Mouse (Mus musculus): Measurements from ENCODE around the gene Gm20388. TPM values are rescaled to one million over a fixed set of nuclear protein-coding genes. Genes with fewer than 3 reads are reported as not detected.

Gm20388 gene
- total and polyA plus RNA-seq, 2 experiments from 2014 or later: 51.3 TPM; not detected in 1

- H3K27ac ChIP-seq (ENCODE audit: low read depth, low read length): no peak overlapping the region
- H3K4me3 ChIP-seq (ENCODE audit: low read depth, low read length): no peak overlapping the region
- no peaks in the 10 kb centered on the region for H3K27me3 ChIP-seq (ENCODE audit: insufficient read depth, low read length)
- ATAC-seq (no peak; the same call in 1 of the 2 replicates), DNase-seq (no peak)
- H3K36me3 ChIP-seq (ENCODE audit: insufficient read depth): no peaks in the 10 kb centered on the region
- no peaks in the 10 kb centered on the region for H3K4me1 ChIP-seq (ENCODE audit: insufficient read depth)
- H3K4me2 ChIP-seq (ENCODE audit: low read depth): no peak overlapping the region
- no peaks in the 10 kb centered on the region for H3K9me3 ChIP-seq (ENCODE audit: low read length)
- H3K9ac ChIP-seq: no peak overlapping the region
- 59% methylated on average over 7 of the region's 7 CpGs for WGBS
- no peak for TF ChIP-seq CTCF (IDR thresholded peaks at IDR 0.05; ENCODE audit: low read depth)
Observed at GRCm38 (mm10) chr8:123146390-123146789, 3235.7 kb downstream of the Gm20388 start.

- Histone ChIP-seq H3K9ac (no peak overlapping the region), H3K4me2 (ENCODE audit: low read depth) (no peak overlapping the region), H3K27me3 (ENCODE audit: insufficient read depth, low read length) (no peaks in the 10 kb centered on the region), H3K36me3 (ENCODE audit: insufficient read depth) (no peaks in the 10 kb centered on the region), H3K4me1 (ENCODE audit: insufficient read depth) (no peaks in the 10 kb centered on the region), H3K27ac (ENCODE audit: low read depth, low read length) (no peak overlapping the region), H3K4me3 (ENCODE audit: low read depth, low read length) (no peak overlapping the region), H3K9me3 (ENCODE audit: low read length) (no peaks in the 10 kb centered on the region)
- no peak for TF ChIP-seq CTCF (IDR thresholded peaks at IDR 0.05; ENCODE audit: low read depth)
- no peak for ATAC-seq
- DNase-seq: no peak
- 67% methylated on average over 9 of the region's 9 CpGs for WGBS
Observed at GRCm38 (mm10) chr8:123150737-123151171, 3240.1 kb downstream of the Gm20388 start.

- Histone ChIP-seq H3K36me3 (ENCODE audit: insufficient read depth) (no peaks in the 10 kb centered on the region), H3K4me1 (ENCODE audit: insufficient read depth) (no peaks in the 10 kb centered on the region), H3K27me3 (ENCODE audit: insufficient read depth, low read length) (no peaks in the 10 kb centered on the region), H3K9ac (no peak overlapping the region), H3K4me2 (ENCODE audit: low read depth) (no peak overlapping the region), H3K4me3 (ENCODE audit: low read depth, low read length) (no peak overlapping the region), H3K9me3 (ENCODE audit: low read length) (no peaks in the 10 kb centered on the region), H3K27ac (ENCODE audit: low read depth, low read length) (no peak overlapping the region)
- TF ChIP-seq CTCF (IDR thresholded peaks at IDR 0.05; ENCODE audit: low read depth): peak; percentile 53
- DNase-seq (no peak), ATAC-seq (no peak)
- 78% methylated on average over 5 of the region's 5 CpGs for WGBS
Observed at GRCm38 (mm10) chr8:123155177-123155576, 3244.5 kb downstream of the Gm20388 start.

- no peak for TF ChIP-seq CTCF (IDR thresholded peaks at IDR 0.05; ENCODE audit: low read depth)
Observed at GRCm38 (mm10) chr8:123156070-123156773, 3245.6 kb downstream of the Gm20388 start.

GRCm38 (mm10) chr8:123157888-123158465 is 3247.3 kb downstream of the Gm20388 start, which contains the start of gene Sult5a1:
Gene Sult5a1 (minus strand): TSS chr8:123158315.
- H3K9ac ChIP-seq: no peak within 1 kb of the TSS
- no peaks in the 10 kb centered on the region for H3K36me3 ChIP-seq (ENCODE audit: insufficient read depth)
- H3K9me3 ChIP-seq (ENCODE audit: low read length): no peaks in the 10 kb centered on the region
- H3K4me1 ChIP-seq (ENCODE audit: insufficient read depth): no peaks in the 10 kb centered on the region
- no peak within 1 kb of the TSS for H3K4me3 ChIP-seq (ENCODE audit: low read depth, low read length)
- 34% methylated on average over 13 of the region's 13 CpGs for WGBS
- no peaks in the 10 kb centered on the region for H3K27me3 ChIP-seq (ENCODE audit: insufficient read depth, low read length)
- no peak for TF ChIP-seq CTCF (IDR thresholded peaks at IDR 0.05; ENCODE audit: low read depth)
- H3K27ac ChIP-seq (ENCODE audit: low read depth, low read length): no peak within 1 kb of the TSS
- no peak within 1 kb of the TSS for H3K4me2 ChIP-seq (ENCODE audit: low read depth)
- DNase-seq (no peak), ATAC-seq (no peak)

More at GRCm38 (mm10) chr8:123156070-123156773, 3245.6 kb downstream of the Gm20388 start:
- ATAC-seq (no peak), DNase-seq (no peak)
- Histone ChIP-seq H3K4me1 (ENCODE audit: insufficient read depth) (no peaks in the 10 kb centered on the region), H3K27me3 (ENCODE audit: insufficient read depth, low read length) (no peaks in the 10 kb centered on the region), H3K9me3 (ENCODE audit: low read length) (no peaks in the 10 kb centered on the region), H3K4me2 (ENCODE audit: low read depth) (no peak overlapping the region), H3K9ac (no peak overlapping the region), H3K36me3 (ENCODE audit: insufficient read depth) (no peaks in the 10 kb centered on the region), H3K4me3 (ENCODE audit: low read depth, low read length) (no peak overlapping the region), H3K27ac (ENCODE audit: low read depth, low read length) (no peak overlapping the region)
- WGBS: 85% methylated on average over 9 of the region's 9 CpGs

GRCm38 (mm10) chr8:123181391-123181790 is 3270.8 kb downstream of the Gm20388 start:
- ATAC-seq: no peak
- Histone ChIP-seq H3K9ac (no peak overlapping the region), H3K9me3 (ENCODE audit: low read length) (0 out of 2 replicates have a peak, but pooled peaks cover 3% of the 10 kb centered on the region), H3K4me3 (ENCODE audit: low read depth, low read length) (no peak overlapping the region), H3K4me2 (ENCODE audit: low read depth) (no peak overlapping the region), H3K27me3 (ENCODE audit: insufficient read depth, low read length) (no peaks in the 10 kb centered on the region), H3K4me1 (ENCODE audit: insufficient read depth) (no peaks in the 10 kb centered on the region), H3K27ac (ENCODE audit: low read depth, low read length) (no peak overlapping the region), H3K36me3 (ENCODE audit: insufficient read depth) (no peaks in the 10 kb centered on the region)
- no peak for DNase-seq
- 80% methylated on average over 3 of the region's 3 CpGs for WGBS
- TF ChIP-seq CTCF (IDR thresholded peaks at IDR 0.05; ENCODE audit: low read depth): no peak

All from forebrain, postnatal 0 days (tissue).